Mouse (Mus musculus) forebrain, postnatal 0 days (tissue): ENCODE results near the gene Wasf1. TPM values are rescaled to one million over a fixed set of nuclear protein-coding genes. Genes with fewer than 3 reads are reported as not detected.

Experiments
- ATAC-seq: fragments of 200-750 bp; cut with Nextera tagmentation; 2 replicates; pipeline ENCODE4 v1.8.0; 2017; ENCODE audit warnings: mild to moderate bottlenecking, moderate library complexity
- DNase-seq: peaks from one replicate; pipeline ENCODE4 v3.0.0-alpha.2; 2015
- H3K27ac ChIP-seq: fragments of 300-500 bp; sonication (generic); 2 replicates; pipeline ENCODE4 v1.5.1; 2014; ENCODE audit warnings: low read depth, mild to moderate bottlenecking, antibody characterized with exemption, low read length, moderate library complexity, mixed read lengths
- H3K27me3 ChIP-seq: fragments of 300-500 bp; sonication (generic); 2 replicates; pipeline ENCODE4 v1.6.1; 2014; ENCODE audit warnings: mild to moderate bottlenecking, low read length, mixed read lengths; ENCODE audit not compliant: insufficient read depth
- H3K36me3 ChIP-seq: fragments of 300-500 bp; sonication (generic); 2 replicates; pipeline ENCODE4 v1.6.1; 2014; ENCODE audit warnings: mild to moderate bottlenecking, moderate library complexity; ENCODE audit not compliant: insufficient read depth
- H3K4me1 ChIP-seq: fragments of 300-500 bp; sonication (generic); 2 replicates; pipeline ENCODE4 v1.6.1; 2014; ENCODE audit warnings: antibody characterized with exemption; ENCODE audit not compliant: insufficient read depth
- H3K4me2 ChIP-seq: fragments of 300-500 bp; sonication (generic); 2 replicates; pipeline ENCODE4 v1.6.1; 2014; ENCODE audit warnings: low read depth, mild to moderate bottlenecking, moderate library complexity
- H3K4me3 ChIP-seq: fragments of 300-500 bp; sonication (generic); 2 replicates; pipeline ENCODE4 v1.5.1; 2014; ENCODE audit warnings: low read depth, low read length, mixed read lengths
- H3K9ac ChIP-seq: fragments of 300-500 bp; sonication (generic); 2 replicates; pipeline ENCODE4 v1.6.1; 2014; ENCODE audit warnings: mild to moderate bottlenecking
- H3K9me3 ChIP-seq: fragments of 300-500 bp; sonication (generic); 2 replicates; pipeline ENCODE4 v1.6.1; 2016; ENCODE audit warnings: low read length
- CTCF ChIP-seq: sonication (generic); IDR thresholded peaks from 2 replicates; pipeline ENCODE4 v1.5.1; 2016; ENCODE audit warnings: antibody characterized with exemption, control low read depth, low read depth
- WGBS: fragments of 180-500 bp; shearing (Covaris S2); extraction: QIAGEN DNeasy Blood & Tissue Kit; methylation state at CpG from one replicate; pipeline ENCODE4 v1.1.7; 2014; 5-methylcytosine and 5-hydroxymethylcytosine counted together
- polyA plus RNA-seq: library from polyadenylated mRNA; unstranded; fragments of >200 nt; fragmentation: Nextera tagmentation; extraction: Ambion mirVana; gene quantifications from 2 replicates; pipeline ENCODE4 v1.2.1, GENCODE M21; 2015
- total RNA-seq: library from RNA; depleted of rRNA; stranded (reverse); fragments of >200 nt; gene quantifications from 2 replicates; pipeline ENCODE4 v1.2.3, GENCODE M21; 2014

Wasf1 gene
- total and polyA plus RNA-seq, 2 experiments from 2014 or later: 31.0 to 197 TPM

- TF ChIP-seq CTCF: no peak
Observed at GRCm38 (mm10) chr10:40915240-40915639, 32.0 kb downstream of the Wasf1 start.

GRCm38 (mm10) chr10:40918669-40919440, 35.6 kb downstream of the Wasf1 start:
- ATAC-seq (peak; percentile 42; the same call in 1 of the 2 replicates), DNase-seq (no peak)
- Histone ChIP-seq H3K4me1 (no peaks in the 10 kb centered on the region), H3K9me3 (no peaks in the 10 kb centered on the region), H3K9ac (no peak overlapping the region), H3K4me2 (no peak overlapping the region), H3K36me3 (peaks cover 7% of the 10 kb centered on the region), H3K4me3 (no peak overlapping the region), H3K27me3 (no peaks in the 10 kb centered on the region), H3K27ac (no peak overlapping the region)
- TF ChIP-seq CTCF: no peak
- 74% methylated on average over 8 of the region's 8 CpGs for WGBS

More at GRCm38 (mm10) chr10:40915240-40915639, 32.0 kb downstream of the Wasf1 start:
- ATAC-seq (no peak), DNase-seq (no peak)
- Histone ChIP-seq H3K4me3 (no peak overlapping the region), H3K4me1 (no peaks in the 10 kb centered on the region), H3K27ac (no peak overlapping the region), H3K4me2 (no peak overlapping the region), H3K27me3 (no peaks in the 10 kb centered on the region), H3K9me3 (no peaks in the 10 kb centered on the region), H3K36me3 (no peaks in the 10 kb centered on the region), H3K9ac (no peak overlapping the region)
- 58% methylated on average over 2 of the region's 2 CpGs for WGBS

GRCm38 (mm10) chr10:40919464-40919863, 36.2 kb downstream of the Wasf1 start:
- 73% methylated on average over 6 of the region's 6 CpGs for WGBS
- Histone ChIP-seq H3K4me3 (no peak overlapping the region), H3K4me2 (no peak overlapping the region), H3K9ac (no peak overlapping the region), H3K36me3 (peaks cover 7% of the 10 kb centered on the region), H3K27me3 (no peaks in the 10 kb centered on the region), H3K27ac (no peak overlapping the region), H3K9me3 (no peaks in the 10 kb centered on the region), H3K4me1 (no peaks in the 10 kb centered on the region)
- ATAC-seq (no peak), DNase-seq (no peak)
- TF ChIP-seq CTCF: no peak

- no peak for ATAC-seq
- peaks cover 39% of the 10 kb centered on the region for H3K36me3 ChIP-seq
- no peak for TF ChIP-seq CTCF
Observed at GRCm38 (mm10) chr10:40932995-40933394, 49.7 kb downstream of the Wasf1 start.

GRCm38 (mm10) chr10:40936160-40936726, 53.0 kb downstream of the Wasf1 start:
- Histone ChIP-seq H3K4me3 (no peak overlapping the region), H3K9ac (no peak overlapping the region), H3K4me2 (no peak overlapping the region), H3K9me3 (no peaks in the 10 kb centered on the region), H3K36me3 (peaks cover 54% of the 10 kb centered on the region), H3K4me1 (no peaks in the 10 kb centered on the region), H3K27ac (no peak overlapping the region), H3K27me3 (no peaks in the 10 kb centered on the region)
- no peak for ATAC-seq
- 79% methylated on average over 13 of the region's 13 CpGs for WGBS
- DNase-seq: no peak
- no peak for TF ChIP-seq CTCF

More at GRCm38 (mm10) chr10:40932995-40933394, 49.7 kb downstream of the Wasf1 start:
- Histone ChIP-seq H3K9ac (no peak overlapping the region), H3K9me3 (no peaks in the 10 kb centered on the region), H3K27ac (no peak overlapping the region), H3K4me3 (no peak overlapping the region), H3K4me2 (no peak overlapping the region), H3K27me3 (no peaks in the 10 kb centered on the region), H3K4me1 (0 out of 2 replicates have a peak, but pooled peaks cover 4% of the 10 kb centered on the region)
- DNase-seq: no peak
- WGBS: 94% methylated on average over 8 of the region's 8 CpGs

- H3K9ac ChIP-seq: no peak overlapping the region
- no peak overlapping the region for H3K4me3 ChIP-seq
- no peak for TF ChIP-seq CTCF
- no peaks in the 10 kb centered on the region for H3K9me3 ChIP-seq
- H3K4me1 ChIP-seq: no peaks in the 10 kb centered on the region
- no peak overlapping the region for H3K4me2 ChIP-seq
- DNase-seq (no peak), ATAC-seq (no peak)
- H3K36me3 ChIP-seq: peaks cover 44% of the 10 kb centered on the region
- 94% methylated on average over 20 of the region's 20 CpGs for WGBS
- H3K27me3 ChIP-seq: no peaks in the 10 kb centered on the region
- H3K27ac ChIP-seq: no peak overlapping the region
Observed at GRCm38 (mm10) chr10:40937569-40937968, 54.3 kb downstream of the Wasf1 start.

GRCm38 (mm10) chr10:40942688-40943087, 59.4 kb downstream of the Wasf1 start:
- no peak for ATAC-seq
- no peak for DNase-seq
- WGBS: 22% methylated on average over 4 of the region's 4 CpGs

More at GRCm38 (mm10) chr10:40942688-40943087, 59.4 kb downstream of the Wasf1 start:
- Histone ChIP-seq H3K9me3 (no peaks in the 10 kb centered on the region), H3K27ac (no peak overlapping the region), H3K4me1 (no peaks in the 10 kb centered on the region), H3K9ac (no peak overlapping the region), H3K36me3 (peaks cover 19% of the 10 kb centered on the region), H3K4me3 (no peak overlapping the region), H3K4me2 (no peak overlapping the region), H3K27me3 (no peaks in the 10 kb centered on the region)
- TF ChIP-seq CTCF: no peak
